Mouse (Mus musculus) gastrocnemius, adult 18-20 months (tissue): ENCODE results near the gene Gm8068. TPM values are rescaled to one million over a fixed set of nuclear protein-coding genes. Genes with fewer than 3 reads are reported as not detected.
"Not testable (repeated sequence)": the region's sequence is repeated elsewhere in the genome, so short reads cannot be mapped to it uniquely, and the experiment has no call there.

Experiments
- DNase-seq: peaks from one replicate; pipeline ENCODE4 v3.0.0; 2021; ENCODE audit warnings: low spot score
- long read RNA-seq, 2 experiments: library from polyadenylated mRNA; stranded (forward); transcript quantifications; one replicate each; pipeline ENCODE4 v2.0.0; 2021
- total RNA-seq, 2 experiments: library from RNA; stranded (reverse); gene quantifications; 2 replicates each; pipeline ENCODE4 v1.2.3; 2021

The Gm8068 gene
- total RNA-seq: not detected
- long read RNA-seq, experiment 1: 0 reads
- long read RNA-seq, experiment 2: 0 reads

- not testable (repeated sequence) for DNase-seq
These were observed at the start of gene Gm8068 for GRCm38 (mm10) chr14:41701785-41702184. Gm8068 (minus strand) TSS chr14:41701885.

GRCm38 (mm10) chr14:41750514-41750913 is 48.8 kb upstream of the Gm8068 start, which contains the start of gene Gm7929:
Gm7929 (minus strand) TSS chr14:41750614.
- DNase-seq: not testable (repeated sequence)

DNA sequence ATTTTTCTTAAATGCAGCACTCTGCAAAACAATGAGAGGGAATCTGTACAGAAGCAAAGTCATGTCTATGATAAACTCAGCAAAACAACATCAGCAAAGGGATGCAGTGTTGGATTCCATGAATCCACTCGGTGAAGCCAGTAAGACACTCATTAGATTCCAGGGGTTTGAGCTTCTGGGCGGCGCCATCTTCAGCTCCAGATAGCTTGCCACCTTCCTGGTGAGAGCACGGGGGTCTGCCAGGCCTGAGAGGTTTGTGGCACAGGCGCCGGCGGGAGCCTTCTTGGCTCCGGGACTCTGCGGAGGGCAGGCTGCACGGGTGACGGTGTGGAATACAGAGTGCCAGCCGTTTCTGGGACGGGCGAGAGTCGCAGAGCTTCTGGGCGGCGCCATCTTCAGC is 21.8 kb upstream of the Gm8068 start:
- DNase-seq: not testable (repeated sequence)

DNA sequence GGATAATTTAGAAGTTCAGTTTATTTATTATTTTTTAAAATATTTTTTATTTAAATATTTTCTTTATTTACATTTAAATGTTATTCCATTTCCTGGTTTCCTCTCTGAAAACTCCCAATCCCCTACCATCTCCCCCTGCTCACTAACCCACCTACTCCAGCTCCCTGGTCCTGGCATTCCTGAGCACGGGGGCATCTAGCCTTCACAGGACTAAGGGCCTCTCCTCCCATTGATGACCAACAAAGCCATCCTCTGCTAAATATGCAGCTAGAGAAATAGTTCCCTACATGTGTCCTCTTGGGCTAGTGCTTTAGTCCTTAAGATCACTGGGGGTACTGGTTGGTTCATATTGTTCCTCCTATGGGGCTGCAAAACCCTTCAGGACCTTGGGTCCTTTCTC is 15.5 kb upstream of the Gm8068 start:
- not testable (repeated sequence) for DNase-seq

DNA sequence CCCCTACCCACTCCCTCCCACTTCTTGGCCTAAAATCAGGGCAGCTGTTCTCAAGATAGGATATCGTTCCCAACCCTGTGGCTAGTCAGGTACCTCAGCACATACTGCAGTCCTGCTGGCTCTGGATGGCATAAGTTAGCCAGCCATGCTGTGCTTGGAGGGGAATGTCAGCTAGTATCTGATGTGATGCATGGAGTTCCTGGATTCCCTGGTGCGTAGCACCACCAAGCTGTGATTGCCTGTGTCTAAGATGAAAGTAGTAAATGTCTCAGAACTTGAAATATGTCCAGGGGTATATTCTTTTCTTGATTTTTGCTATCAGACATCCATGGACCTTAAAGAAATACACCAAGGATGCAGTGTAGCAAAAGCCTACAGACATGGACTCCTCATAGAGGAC is 53.5 kb downstream of the Gm8068 start:
- DNase-seq: not testable (repeated sequence)

Other genes starting within 250 kb of the Gm8068 start
- gene Gm7954, start 248.4 kb downstream of the Gm8068 start, total RNA-seq: not detected
- gene Gm3486, start 212.4 kb downstream of the Gm8068 start, total RNA-seq: not detected
- gene Gm7970, start 146.3 kb downstream of the Gm8068 start, total RNA-seq: not detected
- not detected for gene 1700049E17Rik2, start 128.7 kb downstream of the Gm8068 start, total RNA-seq
- not detected for gene Gm3072, start 77.3 kb downstream of the Gm8068 start, total RNA-seq
- not detected for gene Gm3676, start 55.4 kb downstream of the Gm8068 start, total RNA-seq
- gene Gm7929, start 48.7 kb upstream of the Gm8068 start, total RNA-seq: not detected
- gene Gm47189, start 70.6 kb upstream of the Gm8068 start, total RNA-seq: not detected
- not detected for gene Gm7980, start 205.4 kb upstream of the Gm8068 start, total RNA-seq
- not detected for gene 1700049E17Rik1, start 223.1 kb upstream of the Gm8068 start, total RNA-seq
- gene 1700024B05Rik, start 242.1 kb upstream of the Gm8068 start, total RNA-seq: not detected